Mouse (Mus musculus): ENCODE results near the gene Gab1.

DNA sequence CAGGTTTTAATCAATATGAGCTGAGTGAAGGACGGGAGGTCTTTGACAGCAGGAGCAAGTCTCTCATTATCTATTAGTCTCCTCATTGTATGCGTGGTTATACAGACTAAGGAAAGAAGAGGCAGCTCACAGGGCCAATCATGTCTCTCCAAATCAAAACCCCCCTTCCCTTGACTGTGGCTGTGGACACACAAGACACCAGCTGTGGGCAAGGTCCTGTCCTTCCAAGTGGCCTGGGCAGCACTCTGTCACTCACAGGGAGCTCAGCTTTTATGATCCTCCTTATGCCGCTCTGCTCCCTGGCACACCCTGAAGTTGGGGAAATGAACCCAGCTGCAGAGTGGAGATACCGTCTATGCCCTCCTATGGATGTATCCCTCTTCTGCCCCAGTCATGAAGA, 55.2 kb downstream of the Gab1 start:
- TF ChIP-seq CTCF (IDR thresholded peaks at IDR 0.05; ENCODE audit: low read depth), result no peak
- no peak for TF ChIP-seq EP300 (IDR thresholded peaks at IDR 0.05; ENCODE audit: low read depth)

All from liver, postnatal 0 days (tissue).